Mouse (Mus musculus): ENCODE data around the gene Fam57a. TPM values are rescaled to one million over a fixed set of nuclear protein-coding genes. Genes with fewer than 3 reads are reported as not detected.

The Fam57a gene
- polyA plus RNA-seq, 1 experiment from 2014 or later = 36.4 TPM

GRCm38 (mm10) chr11:76258511-76258910 lies 79.0 kb downstream of the Fam57a start:
- 77% methylated on average over 6 of the region's 6 CpGs for WGBS
- Histone ChIP-seq H3K27ac (0 out of 2 replicates have a peak overlapping the region, but pooled peaks have one; percentile 73), H3K4me1 (peaks cover 83% of the 10 kb centered on the region), H3K4me3 (no peak overlapping the region), H3K36me3 (peaks cover 58% of the 10 kb centered on the region), H3K27me3 (ENCODE audit: low read depth, poor library complexity, severe bottlenecking) (no peaks in the 10 kb centered on the region), H3K9me3 (replicated peaks) (no peaks in the 10 kb centered on the region)
- no peak for DNase-seq (ENCODE audit: low spot score)

DNA sequence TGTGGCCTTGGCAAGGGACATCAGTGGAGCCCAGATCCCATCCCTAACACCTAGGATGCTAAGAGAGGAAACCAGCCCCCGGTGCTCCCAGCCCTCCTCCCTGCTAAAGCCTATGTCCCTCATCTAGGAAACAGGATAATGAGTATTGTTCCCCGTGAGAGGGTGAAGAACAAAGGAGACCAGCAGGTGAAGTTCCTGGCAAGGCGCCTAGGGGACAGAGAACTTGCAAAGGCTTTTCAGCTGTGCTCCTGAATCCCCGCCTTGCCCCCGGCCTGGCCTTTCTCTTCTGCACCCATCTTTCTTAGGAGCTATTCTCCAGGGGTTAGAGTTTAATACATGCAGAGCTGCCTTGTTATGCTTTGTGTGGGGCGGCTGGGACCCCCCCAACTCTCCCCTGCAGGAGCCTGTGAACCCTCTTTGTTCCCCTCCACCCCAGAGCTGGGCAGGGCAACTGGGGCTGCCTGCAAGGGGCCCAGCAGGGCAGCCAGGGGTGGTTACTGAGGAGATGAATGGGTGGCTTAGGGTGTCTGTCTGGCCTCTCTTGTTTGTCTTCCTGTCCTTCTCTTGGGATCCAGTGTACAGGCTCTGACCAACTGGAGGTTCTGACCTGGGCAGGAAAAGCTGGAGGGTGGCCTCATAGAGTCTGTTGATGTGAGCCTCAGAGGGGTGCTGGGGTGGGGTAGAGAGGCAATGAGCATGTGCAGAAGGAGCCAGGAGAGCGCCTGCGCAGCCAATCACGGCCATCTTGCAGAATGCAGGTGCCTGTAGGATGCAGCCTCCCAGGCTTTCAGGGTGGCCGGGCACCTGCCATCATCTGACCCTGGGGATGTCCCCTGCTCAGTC lies 81.0 kb downstream of the Fam57a start:
- no peaks in the 10 kb centered on the region for H3K9me3 ChIP-seq (replicated peaks)
- peaks cover 76% of the 10 kb centered on the region for H3K4me1 ChIP-seq
- no peak overlapping the region for H3K4me3 ChIP-seq
- no peak for DNase-seq (ENCODE audit: low spot score)
- 78% methylated on average over 10 of the region's 10 CpGs for WGBS
- H3K27me3 ChIP-seq (ENCODE audit: low read depth, poor library complexity, severe bottlenecking) = no peaks in the 10 kb centered on the region
- H3K27ac ChIP-seq = no peak overlapping the region
- H3K36me3 ChIP-seq = peaks cover 59% of the 10 kb centered on the region

DNA sequence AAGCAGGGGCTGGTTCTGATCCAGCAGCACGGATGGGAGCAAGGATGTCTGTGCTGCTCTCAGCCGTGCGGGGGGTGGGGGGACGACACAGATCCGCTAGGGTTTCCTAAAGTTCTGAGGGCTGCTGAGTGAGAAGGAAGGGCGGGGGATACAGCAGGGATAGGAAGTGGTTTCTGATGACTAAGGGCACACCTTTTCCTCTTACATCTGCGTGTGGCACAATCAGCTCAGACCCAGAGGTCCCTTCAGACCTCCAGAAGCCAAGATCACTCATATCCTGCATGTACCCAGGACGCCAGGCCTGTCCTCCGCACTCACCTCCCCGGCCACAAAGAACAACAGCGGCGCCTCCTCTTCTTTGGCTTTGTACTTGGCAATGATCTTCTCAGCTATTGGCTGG lies 81.8 kb downstream of the Fam57a start:
- Histone ChIP-seq H3K9me3 (replicated peaks) (no peaks in the 10 kb centered on the region), H3K27me3 (ENCODE audit: low read depth, poor library complexity, severe bottlenecking) (no peaks in the 10 kb centered on the region), H3K4me1 (peaks cover 68% of the 10 kb centered on the region), H3K27ac (no peak overlapping the region), H3K36me3 (peaks cover 60% of the 10 kb centered on the region), H3K4me3 (no peak overlapping the region)
- DNase-seq (ENCODE audit: low spot score) = no peak
- WGBS = 77% methylated on average over 12 of the region's 12 CpGs

GRCm38 (mm10) chr11:76262611-76263351 lies 83.3 kb downstream of the Fam57a start:
- DNase-seq (ENCODE audit: low spot score) = no peak
- no peaks in the 10 kb centered on the region for H3K9me3 ChIP-seq (replicated peaks)

More at GRCm38 (mm10) chr11:76262611-76263351, 83.3 kb downstream of the Fam57a start:
- no peaks in the 10 kb centered on the region for H3K27me3 ChIP-seq (ENCODE audit: low read depth, poor library complexity, severe bottlenecking)
- H3K27ac ChIP-seq = peak overlapping the region; percentile 77
- peaks cover 56% of the 10 kb centered on the region for H3K4me1 ChIP-seq
- no peak overlapping the region for H3K4me3 ChIP-seq
- H3K36me3 ChIP-seq = peaks cover 64% of the 10 kb centered on the region
- whole genome bisulfite sequencing = 8% methylated on average over 19 of the region's 19 CpGs

Other genes with a start within 250 kb of the Fam57a start
- gene Rph3al, start 241.2 kb upstream of the Fam57a start, polyA plus RNA-seq (2016; fragmentation: Nextera tagmentation; extraction: Ambion mirVana) = 1.2 and 2.4 TPM in 2 replicates
- 0.36 TPM in 1 of 2 replicates, not detected in the other for gene 1700016K19Rik, start 179.8 kb upstream of the Fam57a start, polyA plus RNA-seq (2016; fragmentation: Nextera tagmentation; extraction: Ambion mirVana)
- gene Rflnb, start 151.9 kb upstream of the Fam57a start, polyA plus RNA-seq (2016; fragmentation: Nextera tagmentation; extraction: Ambion mirVana) = 25.6 and 35.4 TPM in 2 replicates
- gene Vps53, start within 50 bp of the Fam57a start, polyA plus RNA-seq (2016; fragmentation: Nextera tagmentation; extraction: Ambion mirVana) = 36.0 and 36.2 TPM in 2 replicates
- gene Dbil5, start 37.9 kb downstream of the Fam57a start, polyA plus RNA-seq (2016; fragmentation: Nextera tagmentation; extraction: Ambion mirVana) = 0.26 and 0.38 TPM in 2 replicates
- 59.4 and 60.3 TPM in 2 replicates for gene Gemin4, start 38.0 kb downstream of the Fam57a start, polyA plus RNA-seq (2016; fragmentation: Nextera tagmentation; extraction: Ambion mirVana)
- 29.5 and 33.0 TPM in 2 replicates for gene Mrm3, start 64.0 kb downstream of the Fam57a start, polyA plus RNA-seq (2016; fragmentation: Nextera tagmentation; extraction: Ambion mirVana)
- 139 and 140 TPM in 2 replicates for gene Glod4, start 64.1 kb downstream of the Fam57a start, polyA plus RNA-seq (2016; fragmentation: Nextera tagmentation; extraction: Ambion mirVana)
- gene Nxn, start 219.5 kb downstream of the Fam57a start, polyA plus RNA-seq (2016; fragmentation: Nextera tagmentation; extraction: Ambion mirVana) = 53.3 and 55.7 TPM in 2 replicates
- 144 and 147 TPM in 2 replicates for gene Timm22, start 227.3 kb downstream of the Fam57a start, polyA plus RNA-seq (2016; fragmentation: Nextera tagmentation; extraction: Ambion mirVana)